Mouse (Mus musculus): ENCODE data around the gene Gm20518.

The Gm20518 gene

DNA sequence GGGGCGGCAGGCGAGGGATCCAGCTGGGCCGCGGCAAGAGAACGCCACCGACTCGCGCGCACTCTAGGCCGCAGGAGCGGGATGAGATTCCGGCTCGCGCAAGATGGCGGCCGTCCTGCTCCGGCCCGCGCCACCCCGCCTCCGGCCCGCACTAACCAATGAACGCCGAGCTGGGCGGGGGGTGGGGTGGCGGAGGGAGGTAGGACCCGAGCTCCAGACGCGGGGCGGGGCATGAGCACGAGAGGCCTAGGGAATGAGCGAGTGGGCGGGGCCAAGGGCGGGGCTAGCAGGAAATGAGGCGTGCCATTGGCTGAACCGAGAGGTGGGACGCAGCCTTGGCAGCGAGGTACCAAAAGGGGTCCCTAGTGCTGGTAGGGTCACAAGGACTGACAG lies at the start of gene Gm20518:
Gene Gm20518 (minus strand): TSS at position 105 of the 393 bp plus-strand sequence.
- DNase-seq (ENCODE audit: low spot score), result peak; percentile 100

DNA sequence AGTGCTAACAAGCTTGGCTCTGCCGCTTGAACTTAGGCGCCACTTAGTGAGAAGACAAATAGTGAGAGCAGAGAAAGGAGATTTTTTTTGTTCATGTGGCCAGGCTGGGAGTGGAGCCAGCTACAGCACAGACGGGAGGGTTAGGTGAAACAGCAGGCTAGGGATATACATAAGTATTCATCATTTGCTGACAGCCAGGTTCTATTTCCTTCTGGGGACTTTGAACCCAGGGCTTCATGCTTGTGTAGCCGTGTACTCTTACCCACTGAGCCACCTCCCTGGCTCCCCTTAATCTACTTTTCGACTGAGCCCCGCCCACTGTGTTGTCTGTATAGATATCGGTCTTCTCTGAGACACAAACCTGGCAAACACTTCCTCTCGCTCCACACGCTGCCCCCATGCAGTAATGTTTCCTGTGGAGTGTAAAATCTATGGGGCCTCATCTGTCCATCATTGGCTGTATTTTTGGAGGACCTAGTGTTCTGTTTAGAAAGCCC lies 47.8 kb upstream of the Gm20518 start:
- no peak for DNase-seq (ENCODE audit: low spot score)

DNA sequence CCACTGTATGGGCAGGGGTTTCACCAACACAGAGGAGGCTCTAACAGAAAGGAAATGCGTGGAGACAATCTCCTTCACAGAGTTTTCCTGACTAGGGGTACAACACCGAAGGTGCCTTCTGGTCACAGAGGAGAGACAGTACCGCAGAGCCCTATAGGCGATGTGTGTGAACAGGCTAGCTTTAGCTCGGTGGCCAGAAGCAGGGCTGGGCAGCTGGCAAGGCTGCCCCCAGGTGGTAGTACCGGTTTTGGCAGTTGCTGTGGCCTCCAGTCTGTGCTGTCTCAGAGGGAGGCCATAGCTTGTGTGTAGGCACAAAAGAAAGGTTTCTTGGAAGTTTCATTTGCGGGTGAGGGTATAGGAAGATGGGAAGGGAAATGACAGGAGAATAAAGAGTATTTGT lies 47.4 kb upstream of the Gm20518 start:
- DNase-seq (ENCODE audit: low spot score), result peak; percentile 79

DNA sequence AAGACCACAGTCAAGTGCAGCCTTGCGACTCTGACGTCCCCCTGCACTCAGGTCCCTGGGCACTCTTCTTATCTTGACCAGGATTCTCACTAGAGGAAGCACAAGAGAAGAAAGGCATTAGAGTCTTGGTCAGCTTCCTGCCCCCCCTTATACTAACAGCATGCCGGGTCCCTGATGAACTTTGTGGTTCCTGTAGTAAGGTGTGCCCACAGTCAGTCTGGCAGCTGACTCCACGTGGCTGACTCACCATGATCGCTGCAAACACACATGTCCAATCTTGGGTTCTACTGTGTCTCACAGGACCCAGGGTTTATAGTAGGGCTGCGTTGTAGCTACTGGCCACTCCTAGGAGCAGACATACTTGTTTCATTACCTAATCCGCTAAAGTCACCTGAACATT lies 46.7 kb upstream of the Gm20518 start:
- no peak for DNase-seq (ENCODE audit: low spot score)

DNA sequence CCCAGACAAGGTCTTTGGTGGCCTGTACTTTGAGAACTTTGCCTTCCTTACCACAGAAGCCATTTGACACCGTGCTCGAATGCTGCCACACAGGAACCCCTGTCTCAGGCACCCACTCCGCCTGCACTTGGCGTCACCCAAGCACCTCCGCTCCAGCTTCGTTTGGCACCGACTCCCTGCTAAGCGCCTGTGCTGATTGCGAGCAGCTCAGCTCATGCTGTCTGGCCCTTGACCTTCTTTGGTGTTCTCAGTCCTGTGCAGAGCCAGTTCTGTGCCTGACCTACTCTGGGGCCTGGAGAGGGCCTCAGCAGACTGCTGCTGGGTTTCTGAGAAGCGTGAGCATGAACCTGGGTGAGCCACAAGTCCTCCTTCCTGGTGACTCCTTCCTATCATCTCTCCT lies 45.3 kb upstream of the Gm20518 start:
- DNase-seq (ENCODE audit: low spot score), result no peak

DNA sequence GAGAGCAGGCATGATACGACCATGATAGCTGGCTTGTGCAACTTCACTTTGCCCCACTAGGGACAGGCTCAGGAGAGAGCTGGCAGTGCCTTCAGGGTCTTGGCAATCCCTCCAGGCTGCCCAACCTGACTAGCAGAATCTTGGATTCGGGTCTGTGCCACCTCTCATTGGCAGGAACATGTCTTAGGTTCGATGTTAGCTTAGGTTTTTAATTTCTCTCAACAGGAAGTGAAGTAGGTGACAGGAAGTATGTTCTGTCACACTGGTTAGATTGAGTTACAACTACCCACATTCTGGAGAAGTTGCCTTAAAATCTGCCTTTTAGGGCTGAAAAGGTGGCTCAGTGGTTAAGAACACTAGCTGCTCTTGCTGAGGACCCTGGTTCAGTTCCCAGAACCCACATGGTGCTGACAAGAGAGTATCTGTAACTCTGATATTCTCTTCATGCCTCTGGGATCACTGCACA lies 43.0 kb upstream of the Gm20518 start:
- no peak for DNase-seq (ENCODE audit: low spot score)

DNA sequence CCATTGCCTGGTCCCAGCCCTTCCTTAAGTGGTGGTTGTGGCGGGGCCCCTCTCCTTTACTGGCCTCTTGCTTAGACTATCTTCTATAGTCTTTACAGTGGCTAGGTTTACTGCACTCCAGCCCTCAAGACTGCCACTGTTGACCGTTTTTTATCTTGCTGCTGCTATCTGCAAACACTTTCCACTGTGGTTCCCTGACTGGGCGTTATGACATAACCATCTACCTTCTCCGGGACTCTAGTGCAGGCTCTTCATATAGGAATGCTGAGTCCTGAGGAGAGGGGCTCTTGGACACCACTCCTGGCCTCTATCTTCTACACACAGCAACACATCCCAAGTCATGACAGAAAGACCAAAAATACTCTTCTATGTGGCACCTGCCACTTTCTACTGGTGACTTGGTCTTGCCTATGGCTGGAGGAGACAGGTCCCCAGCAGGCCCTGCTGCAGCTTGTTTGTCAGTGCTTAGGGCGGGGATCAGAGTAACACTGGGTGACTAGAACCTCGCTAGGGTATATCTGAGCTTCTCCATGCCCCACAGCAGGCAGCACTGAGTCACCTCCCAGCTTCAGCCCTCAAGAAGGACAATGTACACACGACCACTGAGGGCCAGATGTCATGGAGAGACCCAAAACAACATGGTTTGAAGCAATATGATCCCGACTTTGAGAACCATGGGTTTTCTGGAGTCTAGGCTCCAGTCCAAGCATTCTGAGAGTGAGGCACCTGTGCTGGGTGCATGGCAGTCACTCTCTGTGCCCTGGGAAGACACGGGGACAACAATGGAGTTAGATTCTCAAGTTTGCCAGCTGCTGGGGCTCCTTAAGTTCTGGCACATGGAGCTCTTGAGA lies 42.3 kb upstream of the Gm20518 start:
- no peak for DNase-seq (ENCODE audit: low spot score)

DNA sequence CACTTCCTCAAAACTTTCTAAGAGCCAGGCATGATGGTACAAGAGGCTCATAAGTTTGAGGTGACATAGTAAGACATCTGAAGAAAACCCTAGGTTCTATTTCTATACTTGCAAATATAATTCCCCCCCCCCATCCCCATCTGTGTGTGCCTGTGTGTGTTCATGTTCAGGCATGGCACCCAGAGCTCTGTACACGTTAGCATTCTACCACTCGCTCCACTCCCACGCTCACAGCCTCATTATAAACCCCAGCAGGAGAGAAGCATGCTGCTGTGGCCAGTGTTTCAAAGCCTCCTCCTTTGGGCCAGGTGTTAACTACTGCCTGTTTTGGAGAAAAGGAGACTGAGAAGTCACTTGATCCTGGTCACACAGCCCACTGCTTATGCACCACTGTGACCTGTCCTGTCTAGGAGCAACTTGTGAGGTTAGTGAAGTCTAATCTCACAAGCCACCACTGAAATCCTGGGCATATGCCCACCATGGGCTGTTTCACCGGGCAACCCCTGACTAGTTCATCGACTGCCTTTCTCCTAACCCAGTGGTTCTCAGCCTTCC lies 40.5 kb upstream of the Gm20518 start:
- DNase-seq (ENCODE audit: low spot score), result no peak

DNA sequence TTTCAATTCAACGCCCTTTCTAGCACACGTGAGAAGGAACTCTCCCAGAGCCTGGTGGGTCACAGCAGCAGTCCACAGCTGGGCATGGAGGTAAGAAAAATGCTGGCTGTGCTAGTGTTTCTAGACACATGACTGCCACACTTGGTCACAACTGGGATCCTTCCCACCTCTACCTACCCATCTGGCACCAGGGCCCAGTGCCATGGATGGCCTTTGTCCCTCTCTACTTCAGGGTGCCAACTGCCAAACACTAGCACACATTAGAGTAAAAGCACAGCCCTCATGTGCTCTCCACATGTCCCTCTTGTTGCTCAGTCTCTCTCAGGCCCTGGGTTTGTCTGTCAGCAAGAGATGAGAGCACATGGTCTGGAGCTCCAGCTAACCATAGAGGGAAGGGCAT lies 38.2 kb upstream of the Gm20518 start:
- no peak for DNase-seq (ENCODE audit: low spot score)

DNA sequence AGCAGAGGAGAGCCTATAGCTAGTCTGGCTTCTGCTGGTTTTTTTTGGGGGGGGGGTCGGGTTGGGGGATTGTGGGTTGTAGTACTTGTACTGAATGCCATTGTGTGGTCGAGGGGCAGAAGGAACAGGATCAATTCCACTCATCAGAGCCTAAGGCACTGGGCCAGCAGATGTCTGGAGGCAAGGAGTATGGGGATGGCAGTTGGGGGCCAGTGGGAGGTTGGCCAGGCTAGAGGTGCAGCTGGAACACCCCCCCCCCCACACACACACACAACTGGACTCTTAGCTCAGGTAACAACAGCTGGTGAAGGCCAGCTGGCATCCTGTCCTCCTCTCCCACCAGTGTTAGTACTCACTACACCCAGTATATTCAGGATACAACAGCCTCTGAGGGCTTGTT lies 37.7 kb upstream of the Gm20518 start:
- DNase-seq (ENCODE audit: low spot score), result no peak

DNA sequence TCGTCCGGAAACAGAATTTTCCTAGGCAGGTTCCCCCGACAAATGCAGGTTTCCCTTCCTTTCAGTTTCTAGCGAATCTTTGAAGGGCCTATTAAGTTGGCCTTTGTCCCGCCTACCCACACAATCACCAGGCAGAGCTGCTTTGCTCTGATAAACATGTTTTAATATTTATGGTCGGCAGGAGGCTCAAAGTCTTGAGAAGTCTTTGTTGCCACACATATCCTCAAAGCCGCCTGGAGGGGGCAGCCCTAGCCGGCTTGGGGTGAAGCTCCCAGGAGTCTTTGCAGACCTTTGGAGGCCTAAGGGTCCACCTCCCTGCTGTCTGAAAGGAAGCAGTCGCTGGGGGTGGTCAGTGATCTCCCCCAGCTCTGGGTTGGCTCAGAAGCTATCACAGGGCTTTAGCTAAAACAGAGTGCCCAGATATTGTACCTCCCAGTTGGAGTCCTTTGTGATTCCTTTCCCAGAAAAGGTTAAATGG lies 37.2 kb upstream of the Gm20518 start:
- peak; percentile 87 for DNase-seq (ENCODE audit: low spot score)

DNA sequence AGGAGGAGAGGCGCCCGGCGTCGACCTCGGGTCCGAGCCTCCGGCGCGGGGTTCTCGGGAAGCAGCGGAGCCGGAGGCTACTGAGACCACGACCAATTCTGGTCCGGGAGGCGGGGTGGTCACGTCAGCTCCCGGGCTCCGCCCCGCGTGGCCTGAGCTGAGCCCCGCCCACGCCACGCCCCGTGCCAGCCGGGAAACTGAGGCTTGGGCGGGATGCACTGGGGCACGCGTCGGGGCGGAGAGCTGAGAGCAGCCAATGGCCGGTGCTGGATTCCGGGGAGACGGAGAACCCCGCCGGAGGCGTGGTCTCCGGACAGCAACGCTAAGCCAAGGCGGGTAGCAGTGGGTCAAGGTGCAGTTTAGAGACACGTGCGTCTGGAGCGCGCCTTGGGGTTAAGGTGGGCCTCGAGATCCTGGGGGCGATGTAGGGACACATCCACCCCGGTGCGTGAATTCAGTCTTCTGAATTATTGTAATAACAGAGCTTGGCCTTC lies 36.7 kb upstream of the Gm20518 start, which contains the start of gene Slc25a1:
Gene Slc25a1 (minus strand): TSS at position 133 of the 494 bp plus-strand sequence.
- peak; percentile 89 for DNase-seq (ENCODE audit: low spot score)

DNA sequence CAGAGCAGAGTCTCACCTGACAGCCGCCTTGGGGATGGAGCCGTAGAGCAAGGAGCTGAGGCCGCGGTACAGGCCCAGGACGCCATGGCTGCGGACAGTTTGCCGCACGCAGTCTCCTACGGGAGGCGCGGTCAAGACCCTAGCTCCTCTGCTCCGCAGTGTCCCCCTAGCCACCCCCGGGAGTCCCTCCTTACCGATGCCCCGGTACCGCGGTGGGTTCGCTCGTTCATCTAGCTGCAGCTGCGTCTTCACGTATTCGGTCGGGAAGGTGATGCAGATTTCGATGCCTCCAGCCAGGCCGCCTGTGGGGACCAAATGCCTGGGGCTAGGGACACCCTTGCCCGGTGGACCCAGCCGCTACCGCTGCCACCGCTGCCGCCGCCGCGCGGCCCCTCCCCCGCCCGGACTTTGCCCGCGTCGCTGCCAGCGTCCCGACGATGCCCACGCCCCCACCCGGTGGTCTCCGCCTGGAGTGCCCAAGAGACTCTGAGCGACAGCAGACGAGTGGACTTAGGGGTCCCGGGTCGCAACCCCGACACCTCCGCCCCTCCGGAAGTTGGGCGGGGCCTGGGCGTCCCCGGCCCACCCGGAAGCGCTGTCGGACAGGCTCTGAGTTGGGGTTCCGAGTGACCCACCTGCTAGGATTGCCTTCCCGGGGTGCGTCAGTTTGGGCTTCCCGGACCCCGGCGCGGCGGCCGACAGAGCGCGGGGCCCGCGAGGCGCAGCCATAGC lies 36.0 kb upstream of the Gm20518 start:
- DNase-seq (ENCODE audit: low spot score), result peak; percentile 72

DNA sequence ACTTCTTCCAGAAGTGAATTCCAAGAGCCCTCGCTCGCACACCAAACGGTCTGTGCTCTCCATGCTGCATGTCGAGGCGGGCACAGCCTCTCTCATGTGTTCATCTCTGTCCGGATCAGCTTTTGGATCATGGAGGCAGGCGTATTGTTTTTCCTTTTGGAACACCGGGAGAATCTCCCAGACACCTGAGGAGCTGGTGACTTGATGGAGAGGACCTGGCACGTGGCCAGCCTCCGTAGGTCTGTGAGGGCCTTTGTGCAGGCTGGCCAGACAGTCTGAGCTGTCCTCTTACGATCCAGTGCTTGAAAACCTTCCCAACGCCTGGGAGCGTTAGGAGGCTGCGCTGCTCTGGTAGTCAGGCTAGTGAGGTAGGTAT lies 30.7 kb upstream of the Gm20518 start:
- no peak for DNase-seq (ENCODE audit: low spot score)

DNA sequence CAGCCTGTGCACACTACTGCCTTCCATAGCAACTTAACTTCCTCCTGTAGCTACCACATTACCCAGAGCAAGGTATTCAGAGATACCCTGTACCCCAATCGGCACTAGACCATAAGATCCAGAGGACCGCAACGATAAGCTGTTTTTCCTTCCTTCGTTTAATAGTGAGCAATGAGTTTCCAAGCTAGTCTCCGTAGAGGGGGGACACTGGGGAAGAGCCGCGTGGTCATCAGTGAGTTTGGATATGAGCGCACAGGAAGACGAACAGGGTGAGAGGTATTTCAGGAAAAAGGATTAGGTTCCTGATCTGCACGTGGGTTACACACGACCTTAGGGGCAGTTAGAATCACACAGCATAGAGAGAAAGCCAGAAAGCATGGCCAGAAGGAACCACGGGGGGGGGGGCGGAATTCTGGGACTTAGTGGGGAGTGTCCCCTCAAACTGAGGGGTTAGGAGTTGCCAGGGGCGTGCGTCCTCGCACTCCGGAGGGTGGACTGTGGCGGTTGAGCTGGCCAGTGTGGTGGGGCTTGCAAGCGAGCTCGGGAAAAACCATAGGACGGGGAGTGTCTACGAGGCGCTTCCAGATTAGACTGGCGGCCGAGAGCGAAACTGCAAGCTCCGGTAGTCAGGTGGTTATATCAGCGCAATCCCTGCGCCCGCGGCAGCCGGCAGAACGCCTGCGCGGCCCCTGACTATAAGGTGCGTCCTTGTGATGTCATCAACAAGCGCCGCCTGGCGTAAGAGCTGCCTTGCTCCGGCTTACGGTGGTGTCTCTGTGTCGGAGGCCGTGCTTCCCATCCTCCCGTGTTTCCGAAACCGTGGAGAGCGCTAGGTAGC lies 30.1 kb upstream of the Gm20518 start:
- peak; percentile 98 for DNase-seq (ENCODE audit: low spot score)

DNA sequence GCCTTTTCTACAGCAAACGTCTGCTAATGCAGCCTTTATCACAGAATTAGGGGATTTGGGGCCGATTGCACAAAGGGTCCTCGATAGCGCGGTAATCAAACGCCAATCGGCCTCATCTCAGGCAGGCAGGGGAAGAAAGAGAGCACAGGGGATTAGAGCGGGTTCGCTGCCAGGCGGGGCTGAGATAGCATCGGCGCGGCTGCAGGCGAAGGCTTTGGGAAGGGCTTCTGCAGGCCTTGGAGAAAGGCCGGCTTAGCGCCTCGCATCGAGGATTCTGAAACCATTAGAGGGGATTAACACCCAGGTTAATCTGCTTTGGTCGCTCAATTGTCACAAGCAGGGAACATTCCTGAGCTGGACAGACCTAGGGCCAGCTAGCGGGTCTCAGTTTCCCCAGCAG lies 29.1 kb upstream of the Gm20518 start:
- DNase-seq (ENCODE audit: low spot score), result peak; percentile 58

DNA sequence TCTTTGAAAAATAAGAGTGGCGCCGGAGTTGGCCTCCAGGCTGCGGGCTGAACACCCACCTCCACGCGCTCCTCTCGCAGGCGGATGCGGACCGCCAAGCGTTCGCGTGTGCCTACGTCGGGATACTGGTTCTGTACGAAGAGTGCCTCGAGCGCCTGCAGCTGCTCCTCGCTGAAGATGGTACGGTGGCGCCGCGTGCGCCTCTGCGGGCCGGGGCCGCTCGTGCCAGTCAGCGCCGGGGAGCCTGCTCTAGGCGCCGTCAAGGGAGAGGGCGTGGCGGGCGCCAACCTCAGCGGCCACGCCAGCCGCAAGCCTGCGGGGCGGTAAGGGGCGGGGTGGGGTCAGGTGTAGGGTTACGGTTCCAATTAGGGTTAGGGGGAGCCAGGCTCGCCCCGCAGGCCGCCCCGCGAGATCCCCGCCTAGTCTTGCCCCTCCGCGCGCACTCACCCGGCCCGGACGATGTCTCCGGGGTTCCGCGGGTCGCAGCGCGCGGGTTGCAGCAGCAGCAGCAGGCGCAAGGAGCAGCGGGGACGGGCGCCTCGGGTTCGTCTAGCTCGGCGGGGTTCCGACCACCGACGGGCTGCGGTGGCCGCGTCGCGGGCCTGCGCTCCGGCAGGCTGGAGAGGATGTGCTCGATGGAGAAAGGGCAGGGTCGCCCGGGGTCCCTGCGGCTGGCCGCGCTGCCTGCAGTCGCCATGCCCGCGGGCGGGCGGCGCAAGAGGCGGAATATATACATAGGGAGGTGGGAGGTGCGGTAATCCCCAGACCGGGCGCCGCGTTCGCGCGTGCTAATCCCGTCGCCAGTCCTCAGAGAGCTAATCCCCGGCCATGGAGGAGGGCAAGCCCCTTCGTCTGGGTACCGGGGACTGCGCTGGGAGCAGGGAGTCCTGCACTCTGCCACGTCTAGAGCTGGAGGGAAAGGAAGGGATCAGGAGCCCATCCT lies 23.1 kb upstream of the Gm20518 start, which contains the start of gene Gsc2:
Gene Gsc2 (minus strand): TSS at position 753 of the 943 bp plus-strand sequence.
- peak; percentile 39 for DNase-seq (ENCODE audit: low spot score)

DNA sequence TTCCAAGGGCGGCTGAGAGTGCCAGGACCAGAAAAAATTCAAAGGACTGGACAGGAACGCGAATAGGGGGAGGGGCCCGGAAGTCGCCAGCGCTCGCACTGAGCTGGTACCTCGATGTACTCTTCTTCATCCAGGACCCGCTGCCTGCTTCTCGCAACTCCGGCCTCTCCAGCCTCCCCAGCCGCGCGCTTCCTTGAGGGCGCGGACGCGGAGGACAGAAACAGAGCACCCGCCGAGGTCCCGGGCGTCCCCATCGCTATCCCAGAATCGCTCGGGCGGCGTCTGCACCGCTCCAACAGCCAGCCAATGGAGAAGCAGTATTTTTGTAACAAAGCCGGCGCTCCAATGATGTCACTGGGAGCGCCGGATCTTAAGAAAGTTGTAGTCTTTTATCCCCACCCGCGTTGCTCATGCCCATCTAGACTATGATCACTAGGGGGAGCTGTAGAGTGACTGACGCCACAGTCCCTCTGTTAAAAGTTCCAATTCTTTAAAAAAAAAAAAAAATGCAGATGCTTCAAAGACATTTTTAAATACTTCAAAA lies 19.7 kb upstream of the Gm20518 start, which contains the start of gene Ess2:
Gene Ess2 (minus strand): TSS at position 297 of the 544 bp plus-strand sequence.
- peak; percentile 99 for DNase-seq (ENCODE audit: low spot score)

DNA sequence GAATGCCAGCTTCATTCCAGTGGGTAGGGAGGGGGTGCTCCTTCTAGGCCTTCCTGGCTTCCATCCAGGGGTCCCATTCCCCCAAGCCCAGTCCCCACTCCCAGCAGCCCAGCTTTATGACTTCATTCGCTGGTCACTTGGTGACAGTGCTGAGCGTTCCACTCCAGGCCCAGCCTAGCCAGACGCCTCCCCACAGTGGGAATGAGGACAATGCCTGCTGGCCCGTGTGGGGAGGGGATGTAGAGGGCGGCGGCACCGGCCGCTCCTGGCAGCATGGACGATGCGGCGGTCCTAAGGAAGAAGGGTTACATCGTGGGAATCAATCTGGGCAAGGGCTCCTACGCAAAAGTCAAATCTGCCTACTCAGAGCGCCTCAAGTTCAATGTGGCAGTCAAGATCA lies 7.0 kb upstream of the Gm20518 start, which contains the start of the genes Dgcr2 and Tssk2:
Gene Dgcr2 (minus strand): TSS at position 101 of the 400 bp plus-strand sequence.
Gene Tssk2 (plus strand): TSS at position 176 of the 400 bp plus-strand sequence.
- DNase-seq (ENCODE audit: low spot score), result no peak

DNA sequence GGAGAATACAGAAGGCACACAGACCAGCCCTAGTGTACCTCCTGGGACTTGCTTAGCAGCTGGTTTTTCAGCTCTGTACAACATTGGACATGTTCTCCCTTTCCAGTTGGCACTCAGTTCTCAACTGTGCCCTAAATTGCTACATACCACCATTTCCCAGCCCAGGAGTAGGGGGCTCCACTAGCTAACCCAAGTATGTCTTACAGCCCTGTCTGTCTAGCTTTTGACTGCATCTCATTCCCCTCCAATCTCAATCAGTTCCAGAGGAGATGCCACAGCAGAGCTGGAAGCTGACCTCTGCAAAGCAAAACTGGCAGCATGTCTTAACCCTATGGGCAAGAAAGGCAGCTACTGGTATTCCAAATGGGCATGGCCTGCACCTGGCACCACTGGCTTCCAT lies 4.6 kb upstream of the Gm20518 start:
- DNase-seq (ENCODE audit: low spot score), result no peak
